In genomic region chr13:49186798-49187287, GRCm38 (mm10) we compare ENCODE assay signal across 8 mouse cellular contexts. TPM values are rescaled to one million over a fixed set of nuclear protein-coding genes. Genes with fewer than 3 reads are reported as not detected.
DNase-seq lines count a peak whose midpoint lies in the region; ATAC-seq and TF ChIP-seq lines count a peak whose summit lies in the region.

No protein-coding gene starts in this region.

- no peak for DNase-seq in gastrocnemius, adult 2 months
- DNase-seq in gastrocnemius, postnatal 4 days (ENCODE audit: low spot score in 2 of 2), result no peak
- peak; percentile 83 for DNase-seq in 416B (ENCODE audit: low read depth)
- DNase-seq in layer of hippocampus, adult 18-20 months (ENCODE audit: low spot score in 2 of 2), result no peak
- DNase-seq in thymus, postnatal 4 days, result no peak

- peak overlapping the region; percentile 99 for H3K4me2 ChIP-seq in limb, embryonic 13.5 days (replicated peaks)
- H3K4me2 ChIP-seq in stomach, embryonic 16.5 days (ENCODE audit: low read depth, low read length), result peak overlapping the region; percentile 99

- peaks cover 40% of the 10 kb centered on the region for H3K4me1 ChIP-seq in erythroblast, embryonic 14.5 days (ENCODE audit: control insufficient read depth)
- H3K4me1 ChIP-seq in limb, embryonic 13.5 days, result peaks cover 53% of the 10 kb centered on the region
- H3K4me1 ChIP-seq in stomach, embryonic 16.5 days (ENCODE audit: control insufficient read depth, insufficient read depth, low read length), result peaks cover 48% of the 10 kb centered on the region

- H3K36me3 ChIP-seq in erythroblast, embryonic 14.5 days (ENCODE audit: control insufficient read depth), result no peaks in the 10 kb centered on the region
- H3K36me3 ChIP-seq in limb, embryonic 13.5 days, result no peaks in the 10 kb centered on the region
- no peaks in the 10 kb centered on the region for H3K36me3 ChIP-seq in stomach, embryonic 16.5 days (ENCODE audit: control insufficient read depth, insufficient read depth, low read length)

- peak overlapping the region; percentile 66 for H3K9ac ChIP-seq in limb, embryonic 13.5 days
- peak overlapping the region; percentile 85 for H3K9ac ChIP-seq in stomach, embryonic 16.5 days (ENCODE audit: low read length)

- no peaks in the 10 kb centered on the region for H3K9me3 ChIP-seq in erythroblast, embryonic 14.5 days (ENCODE audit: control insufficient read depth, low read length)
- H3K9me3 ChIP-seq in limb, embryonic 13.5 days, result no peaks in the 10 kb centered on the region
- no peaks in the 10 kb centered on the region for H3K9me3 ChIP-seq in stomach, embryonic 16.5 days (replicated peaks; ENCODE audit: control insufficient read depth, low read length)

- peak; percentile 9 for ATAC-seq in limb, embryonic 13.5 days (ENCODE audit: low FRiP score, low read depth)
- peak; percentile 54; the same call in 1 of the 2 replicates for ATAC-seq in stomach, embryonic 16.5 days (ENCODE audit: insufficient read depth, low FRiP score)

- no peak for TF ChIP-seq CTCF in gastrocnemius, adult 2 months (IDR thresholded peaks at IDR 0.05)

- H3K27me3 ChIP-seq in erythroblast, embryonic 14.5 days (ENCODE audit: control insufficient read depth), result no peaks in the 10 kb centered on the region
- no peaks in the 10 kb centered on the region for H3K27me3 ChIP-seq in limb, embryonic 13.5 days
- H3K27me3 ChIP-seq in stomach, embryonic 16.5 days (ENCODE audit: control insufficient read depth, insufficient read depth, low read length), result no peaks in the 10 kb centered on the region

- peak overlapping the region; percentile 96 for H3K4me3 ChIP-seq in gastrocnemius, adult 2 months
- peak overlapping the region; percentile 71 for H3K4me3 ChIP-seq in erythroblast, embryonic 14.5 days (replicated peaks)
- H3K4me3 ChIP-seq in limb, embryonic 13.5 days, result peak overlapping the region; percentile 75
- H3K4me3 ChIP-seq in stomach, embryonic 16.5 days (replicated peaks; ENCODE audit: low read length), result peak overlapping the region; percentile 91

- H3K27ac ChIP-seq in gastrocnemius, adult 2 months, result peak overlapping the region; percentile 93
- H3K27ac ChIP-seq in limb, embryonic 13.5 days, result peak overlapping the region; percentile 55
- H3K27ac ChIP-seq in stomach, embryonic 16.5 days (ENCODE audit: low read length), result peak overlapping the region; percentile 83

- WGBS in limb, embryonic 13.5 days, result 17% methylated on average over 11 of the region's 11 CpGs
- WGBS in stomach, embryonic 16.5 days, result 14% methylated on average over 11 of the region's 11 CpGs

- intact Hi-C loops in gastrocnemius, adult 2 months (cut with DNase I), result no loop called here

RNA-seq across cellular contexts. Expression of gene Ninj1, which starts 0.4 kb away (rescaled TPM):
- total RNA-seq in gastrocnemius, adult 2 months (2021), result 10 to 100 TPM; 17.2 to 18.7 TPM
- total RNA-seq in gastrocnemius, postnatal 4 days (2021), result 10 to 100 TPM; 23.7 to 26.1 TPM
- 1.8 and 1.9 TPM in 2 replicates for polyA plus RNA-seq in erythroblast, embryonic 14.5 days (2012)
- polyA plus RNA-seq in limb, embryonic 13.5 days (2015; fragmentation: Nextera tagmentation; extraction: Ambion mirVana), result 47.1 and 50.5 TPM in 2 replicates
- polyA plus RNA-seq in stomach, embryonic 16.5 days (2015; fragmentation: Nextera tagmentation; extraction: Ambion mirVana), result 57.8 and 61.0 TPM in 2 replicates
- 10 to 100 TPM; 19.5 to 19.9 TPM for total RNA-seq in layer of hippocampus, adult 18-20 months (2021)

RNA-seq across cellular contexts. Expression of gene Card19, which starts 29.0 kb away (rescaled TPM):
- total RNA-seq in gastrocnemius, adult 2 months (2021), result 100 to 1,000 TPM; 113 to 123 TPM
- total RNA-seq in gastrocnemius, postnatal 4 days (2021), result 10 to 100 TPM; 54.5 to 62.9 TPM
- polyA plus RNA-seq in erythroblast, embryonic 14.5 days (2012), result 0.32 and 0.67 TPM in 2 replicates
- polyA plus RNA-seq in limb, embryonic 13.5 days (2015; fragmentation: Nextera tagmentation; extraction: Ambion mirVana), result 58.0 and 64.7 TPM in 2 replicates
- polyA plus RNA-seq in stomach, embryonic 16.5 days (2015; fragmentation: Nextera tagmentation; extraction: Ambion mirVana), result 55.7 and 56.4 TPM in 2 replicates
- total RNA-seq in layer of hippocampus, adult 18-20 months (2021), result 10 to 100 TPM; 11.8 to 13.0 TPM

RNA-seq across cellular contexts. Expression of gene Wnk2, which starts 39.0 kb away (rescaled TPM):
- total RNA-seq in gastrocnemius, adult 2 months (2021), result 10 to 100 TPM; 58.9 to 99.2 TPM
- total RNA-seq in gastrocnemius, postnatal 4 days (2021), result 10 to 100 TPM; 53.8 to 57.2 TPM
- polyA plus RNA-seq in erythroblast, embryonic 14.5 days (2012), result not detected in 2 replicates
- 2.0 and 2.1 TPM in 2 replicates for polyA plus RNA-seq in limb, embryonic 13.5 days (2015; fragmentation: Nextera tagmentation; extraction: Ambion mirVana)
- polyA plus RNA-seq in stomach, embryonic 16.5 days (2015; fragmentation: Nextera tagmentation; extraction: Ambion mirVana), result 3.3 and 3.4 TPM in 2 replicates
- total RNA-seq in layer of hippocampus, adult 18-20 months (2021), result 100 to 1,000 TPM; 100 to 103 TPM
